Mouse (Mus musculus): ENCODE results near the gene Zscan4c.
"Not testable (repeated sequence)": the region's sequence is repeated elsewhere in the genome, so short reads cannot be mapped to it uniquely, and the experiment has no call there.

Zscan4c gene

DNA sequence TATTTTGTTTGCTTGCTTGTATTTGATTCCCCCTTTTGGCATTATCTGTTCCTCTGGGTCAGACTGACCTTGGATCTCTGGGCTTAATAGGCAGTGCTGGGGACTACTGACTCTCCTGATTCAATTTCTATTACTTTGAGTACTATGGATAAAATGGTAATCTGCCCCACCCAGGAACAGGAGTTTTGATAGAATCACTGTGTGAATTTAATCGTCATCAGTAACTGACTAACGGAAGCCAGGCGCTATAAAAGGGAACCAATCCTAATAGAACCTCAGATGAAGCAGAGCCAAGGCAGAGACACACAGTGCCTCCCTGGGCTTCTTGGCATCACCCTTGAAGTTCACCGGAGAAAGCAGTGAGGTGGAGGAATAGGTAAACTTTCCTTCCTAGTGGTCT, at the start of gene Zscan4c:
Gene Zscan4c, plus strand, starts transcription at position 301 of the 400 bp plus-strand sequence.
- not testable (repeated sequence) for DNase-seq (ENCODE audit: extremely low spot score, low spot score)
